Mouse (Mus musculus): ENCODE data around the gene Erich4.

DNA sequence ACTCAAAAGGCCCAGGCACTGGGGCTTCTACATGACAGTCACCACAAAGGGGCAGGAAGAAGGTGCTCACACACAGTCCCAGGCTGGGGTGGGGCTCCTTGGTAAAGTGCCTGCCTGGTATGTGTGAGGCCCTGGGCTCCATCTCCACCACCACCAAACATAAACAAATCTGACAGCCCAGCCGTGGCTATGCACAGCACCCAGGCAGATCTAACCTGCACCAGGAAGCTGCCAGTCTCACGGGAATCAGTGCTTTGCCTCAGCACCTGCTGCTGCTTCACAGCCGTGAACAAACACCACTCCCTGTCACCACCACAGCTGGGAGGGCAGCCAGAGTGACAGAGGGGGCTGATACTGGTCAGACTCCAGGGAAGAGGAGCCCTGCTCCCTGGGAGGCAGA lies 20.7 kb upstream of the Erich4 start:
- no peak for TF ChIP-seq CTCF (IDR thresholded peaks at IDR 0.05; ENCODE audit: extremely low read depth, insufficient read depth, low read length)
- TF ChIP-seq POLR2A (IDR thresholded peaks at IDR 0.05; ENCODE audit: extremely low read depth, insufficient read depth, low read length): no peak

Measured in cortical plate, adult 2 months (tissue).